Mouse (Mus musculus) liver, embryonic 14.5 days (tissue): ENCODE measurements around the gene Ssbp3.

ENCODE experiments used
- CTCF ChIP-seq: IDR thresholded peaks from 2 replicates; pipeline ENCODE4 v1.5.1; 2016; ENCODE audit warnings: antibody characterized with exemption, low read depth, control low read depth
- EP300 ChIP-seq: IDR thresholded peaks from 2 replicates; pipeline ENCODE4 v1.6.1; 2016; ENCODE audit warnings: antibody characterized with exemption, low read depth

DNA sequence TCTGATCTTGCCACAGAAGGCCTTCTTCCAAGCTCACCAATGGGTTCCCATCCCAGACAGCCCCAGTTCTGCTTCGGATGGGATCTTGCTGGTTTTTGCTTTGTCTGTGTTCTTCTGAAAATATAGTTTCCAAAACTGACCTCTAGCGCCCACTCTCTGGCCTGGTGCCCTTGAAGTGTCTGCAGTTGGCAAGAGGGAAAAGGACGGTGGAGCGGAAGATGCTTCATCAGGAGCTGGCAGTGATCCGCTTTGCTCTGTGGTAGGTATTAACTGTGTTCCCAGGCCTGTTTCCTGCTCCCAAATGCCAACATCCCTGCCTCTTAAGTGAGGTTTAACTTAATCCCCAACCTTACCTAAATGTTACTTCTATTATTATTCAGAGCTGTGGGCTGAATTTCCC, 43.3 kb downstream of the Ssbp3 start:
- no peak for TF ChIP-seq CTCF
- no peak for TF ChIP-seq EP300
